Mouse (Mus musculus): Measurements from ENCODE around the gene Gm21760.
"Not testable (repeated sequence)": the region's sequence is repeated elsewhere in the genome, so short reads cannot be mapped to it uniquely, and the experiment has no call there.

Gene Gm21760

DNA sequence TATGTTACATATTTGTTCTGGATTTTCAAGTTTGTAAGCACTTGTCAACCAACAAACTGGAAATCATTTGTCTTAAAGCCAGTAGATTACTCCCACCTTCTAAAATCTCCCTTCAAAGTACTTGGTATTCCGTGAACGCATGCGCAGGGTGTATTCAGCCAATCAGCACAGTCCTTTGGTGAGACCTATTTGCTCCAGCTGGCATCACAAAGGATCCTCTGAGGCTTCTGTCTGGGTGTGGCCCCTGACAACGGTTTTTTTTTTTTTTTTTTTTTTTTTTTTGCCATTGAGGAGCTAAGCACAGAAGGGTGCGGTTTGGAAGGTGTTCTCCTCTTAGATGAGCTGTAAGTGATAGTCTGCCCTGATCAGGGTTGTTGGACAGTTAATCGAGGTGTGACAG, at the start of gene Gm21760:
TSS of gene Gm21760 (plus strand) at position 301 of the 400 bp plus-strand sequence.
- in situ Hi-C loops (cut with MboI, MseI) = not testable (repeated sequence)
